Mouse (Mus musculus) 3134 (cell line): ENCODE measurements around the gene Mslnl.

Experiments
- DNase-seq: peaks from one replicate; pipeline ENCODE4 v3.0.0-alpha.2; 2011; ENCODE audit warnings: low spot score; ENCODE audit not compliant: insufficient read length; ENCODE audit errors: extremely low read depth

The Mslnl gene

DNA sequence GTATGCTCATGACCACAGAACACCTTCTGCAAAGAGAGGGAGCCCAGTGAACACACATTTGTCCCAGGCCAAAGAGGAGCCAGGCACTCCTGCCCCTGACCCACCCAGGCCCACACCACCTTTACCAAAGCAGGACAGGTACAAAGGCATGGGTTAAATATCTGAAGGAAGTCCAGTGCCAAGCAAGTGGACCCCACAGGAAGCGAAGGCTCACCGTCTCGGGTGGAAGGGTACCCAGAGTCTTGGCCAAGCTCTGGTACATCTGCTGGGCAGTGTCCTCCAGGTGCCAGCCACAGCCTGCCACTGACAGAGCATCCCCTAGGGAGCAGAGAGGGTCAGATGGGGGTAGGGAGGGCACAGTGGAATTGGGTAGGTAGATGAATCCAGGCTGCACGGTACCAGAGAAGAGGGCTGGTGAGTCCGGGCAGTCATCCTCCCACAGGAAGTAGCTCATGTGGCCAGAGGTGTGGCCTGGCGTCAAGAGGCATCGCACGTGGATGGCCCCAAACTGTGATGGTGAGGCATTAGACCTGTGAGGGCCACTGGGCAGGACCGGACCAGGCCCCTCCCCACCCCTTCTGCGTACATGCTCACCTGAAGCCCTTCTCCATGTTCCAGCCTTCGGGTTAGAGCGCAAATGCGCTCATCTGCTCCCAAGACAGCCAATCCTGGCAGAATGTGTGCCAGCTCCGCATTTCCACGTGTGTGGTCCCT lies 48.2 kb downstream of the Mslnl start:
- DNase-seq = no peak

DNA sequence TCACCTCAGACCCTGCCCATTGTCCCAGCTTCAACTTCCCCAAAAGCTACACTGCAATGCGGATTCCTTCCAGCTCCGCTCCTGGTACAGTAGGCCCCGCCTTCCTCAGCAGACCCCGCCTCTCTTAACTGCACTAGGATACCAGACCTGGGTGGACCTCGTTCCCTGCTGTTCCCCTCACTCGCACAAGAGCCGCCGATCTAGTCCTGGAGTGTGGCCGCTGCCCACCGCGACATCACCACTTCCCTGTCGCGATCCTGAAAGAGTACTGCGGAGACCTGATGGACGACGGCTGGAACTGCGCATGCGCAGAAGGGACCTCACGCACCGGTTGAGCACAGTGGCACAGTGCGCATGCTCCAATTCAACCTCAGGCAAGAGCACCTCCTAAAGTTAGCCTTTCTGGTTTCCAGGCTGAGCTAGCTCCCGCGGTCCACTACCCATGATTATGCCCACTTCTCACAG lies 49.5 kb downstream of the Mslnl start, which contains the start of gene Haghl:
Gene Haghl (minus strand): TSS at position 393 of the 465 bp plus-strand sequence.
- DNase-seq = peak; percentile 92

DNA sequence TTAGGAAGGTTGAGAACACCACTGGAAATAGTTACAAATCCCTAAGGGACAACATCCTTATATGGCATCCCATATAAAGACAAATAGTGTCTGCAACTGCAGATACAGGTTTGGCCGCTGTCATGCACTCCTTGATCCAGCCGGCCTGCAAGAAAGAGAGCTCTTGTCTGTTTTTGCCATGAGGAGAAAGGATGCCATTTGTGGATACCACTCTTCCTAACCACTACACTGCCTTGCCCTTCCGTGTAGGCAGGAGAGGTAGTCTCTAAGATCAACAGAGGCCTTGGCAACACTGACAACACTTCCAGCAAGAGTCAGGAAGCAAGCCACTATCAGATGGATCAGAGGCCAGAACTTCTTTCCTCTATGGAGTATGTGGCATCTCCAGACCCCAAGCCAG lies 50.4 kb downstream of the Mslnl start, which contains the start of gene Ccdc78:
Gene Ccdc78 (plus strand): TSS at position 301 of the 400 bp plus-strand sequence.
- no peak for DNase-seq

DNA sequence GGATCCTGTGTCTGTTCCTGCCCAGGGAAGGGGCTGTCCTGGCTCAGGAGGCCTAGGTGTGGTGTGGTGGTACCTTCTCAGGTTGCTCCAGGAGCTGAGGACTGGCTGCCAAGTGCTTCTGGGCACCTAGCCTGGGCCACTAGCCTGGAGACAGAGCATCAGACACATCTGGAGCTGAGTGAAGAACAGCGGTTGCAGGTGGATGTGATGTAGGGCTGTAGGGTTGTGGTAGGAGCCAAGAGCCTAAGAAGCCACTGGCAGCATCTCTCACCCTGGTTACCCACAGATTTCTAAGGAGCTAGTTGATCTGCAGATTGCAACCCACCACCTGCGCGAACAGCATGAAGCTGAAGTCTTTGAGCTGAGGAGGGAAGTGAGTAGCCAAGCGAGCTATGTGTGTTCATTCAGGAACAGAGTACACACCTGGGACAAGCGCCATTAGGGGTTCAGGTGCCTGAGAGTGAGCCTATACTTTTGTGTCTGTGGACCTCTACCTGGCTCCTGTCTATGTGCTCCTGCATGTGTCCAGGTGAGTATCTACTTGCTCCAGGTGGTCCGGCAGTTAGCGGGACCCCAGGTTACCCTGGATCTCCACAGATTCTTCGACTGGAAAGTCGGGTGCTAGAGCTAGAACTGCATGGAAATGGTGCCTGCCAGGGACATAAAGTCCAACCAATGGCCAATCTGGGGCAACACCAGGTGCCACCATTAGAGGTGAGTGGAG lies 51.1 kb downstream of the Mslnl start:
- no peak for DNase-seq

DNA sequence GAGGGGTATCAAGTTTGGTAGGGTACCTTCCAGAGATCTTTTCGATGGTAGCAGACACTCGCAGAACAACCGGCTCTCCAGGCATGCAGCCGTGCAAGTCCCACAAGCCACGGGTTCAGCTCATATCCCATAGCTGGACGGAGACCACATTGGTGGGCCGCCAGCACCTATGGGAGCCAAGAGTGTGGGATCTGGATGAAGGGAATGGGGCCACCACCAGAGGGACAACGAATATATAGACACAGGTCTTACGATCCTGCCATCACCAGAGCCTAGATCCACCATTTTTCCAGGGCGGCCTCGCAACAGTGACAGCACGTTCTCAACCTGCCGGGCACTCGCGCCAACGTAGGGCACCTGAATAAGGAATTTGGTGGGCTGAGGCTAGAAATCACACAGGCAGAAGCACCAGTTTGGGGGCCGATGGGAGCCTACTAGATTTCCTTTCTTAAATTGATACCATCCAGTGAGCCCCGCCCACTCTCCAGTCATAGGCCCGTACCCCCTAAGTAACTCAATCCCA lies 55.5 kb downstream of the Mslnl start:
- DNase-seq = no peak

DNA sequence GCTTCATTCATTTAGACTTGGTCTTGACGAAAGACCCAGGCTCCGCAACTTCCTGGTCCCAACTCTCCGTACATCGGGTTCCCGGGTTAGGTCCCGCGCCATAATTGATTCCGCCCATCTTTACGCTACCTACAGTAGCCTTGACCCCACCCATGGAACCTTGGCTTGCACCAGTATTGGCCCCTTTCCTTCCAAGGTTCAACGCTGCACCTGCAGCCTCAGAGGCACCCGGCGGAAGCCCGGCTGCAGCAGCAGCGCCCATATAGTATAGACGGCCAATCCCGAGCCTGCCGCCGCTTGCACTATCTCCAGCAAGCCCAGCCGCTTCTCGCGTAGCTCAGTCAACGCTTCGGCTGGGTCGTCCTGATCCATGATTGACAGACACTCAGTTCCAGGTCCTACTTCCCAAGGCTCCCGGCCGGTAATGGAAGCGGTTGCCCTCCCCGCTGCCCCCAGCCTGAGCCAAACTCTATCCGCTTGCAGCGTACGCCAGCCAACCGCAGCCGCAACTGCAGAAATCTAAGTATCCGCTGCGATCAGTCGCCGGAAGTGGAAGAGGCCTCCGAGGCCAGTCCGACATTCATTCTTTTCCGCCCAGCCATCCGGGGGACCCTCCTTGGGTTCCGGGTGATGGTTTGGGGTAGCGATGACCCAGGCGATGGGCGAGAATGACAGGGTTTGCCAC lies 56.1 kb downstream of the Mslnl start:
- DNase-seq = peak; percentile 89

DNA sequence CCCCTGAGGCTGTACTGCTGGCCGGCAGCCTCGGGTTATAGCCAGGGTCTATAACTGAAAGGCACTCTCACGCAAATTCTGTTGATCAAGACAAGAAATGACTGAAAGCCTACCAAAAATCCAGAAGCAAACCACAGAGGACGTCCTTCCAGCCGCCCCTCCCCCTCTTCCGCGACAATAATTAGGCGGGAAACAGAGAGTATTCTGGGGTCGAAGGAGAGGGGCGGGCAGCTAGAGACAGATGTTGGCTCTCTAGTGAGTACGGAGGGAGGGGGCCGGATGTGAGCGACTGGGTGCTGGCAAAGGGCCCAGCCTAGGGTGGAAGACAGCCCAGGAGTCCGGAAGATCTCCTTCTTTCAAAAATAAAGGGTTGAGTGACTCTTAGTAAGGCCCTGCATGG lies 56.8 kb downstream of the Mslnl start, which contains the start of gene Fam173a:
Gene Fam173a (minus strand): TSS at position 287 of the 400 bp plus-strand sequence.
- DNase-seq = peak; percentile 72

DNA sequence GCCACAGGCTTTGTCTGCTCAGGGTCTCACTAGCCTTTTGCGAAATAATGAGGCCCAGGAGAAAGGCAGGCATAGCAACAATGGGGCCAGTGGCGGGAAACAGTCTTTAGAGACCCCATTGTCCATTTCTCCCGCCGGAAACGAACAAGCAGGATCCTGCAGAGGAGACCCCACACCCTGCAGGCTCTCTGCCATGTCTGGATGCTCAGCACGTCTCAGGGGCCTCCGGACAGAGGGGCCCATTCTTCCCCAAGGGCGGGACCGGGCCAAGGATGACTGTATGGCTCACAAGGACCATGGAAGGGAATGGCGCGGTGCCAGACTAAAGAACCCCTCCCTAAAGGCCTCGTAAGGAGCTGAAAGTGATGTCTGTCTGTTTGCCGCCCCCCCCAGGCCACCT lies 58.4 kb downstream of the Mslnl start:
- no peak for DNase-seq

DNA sequence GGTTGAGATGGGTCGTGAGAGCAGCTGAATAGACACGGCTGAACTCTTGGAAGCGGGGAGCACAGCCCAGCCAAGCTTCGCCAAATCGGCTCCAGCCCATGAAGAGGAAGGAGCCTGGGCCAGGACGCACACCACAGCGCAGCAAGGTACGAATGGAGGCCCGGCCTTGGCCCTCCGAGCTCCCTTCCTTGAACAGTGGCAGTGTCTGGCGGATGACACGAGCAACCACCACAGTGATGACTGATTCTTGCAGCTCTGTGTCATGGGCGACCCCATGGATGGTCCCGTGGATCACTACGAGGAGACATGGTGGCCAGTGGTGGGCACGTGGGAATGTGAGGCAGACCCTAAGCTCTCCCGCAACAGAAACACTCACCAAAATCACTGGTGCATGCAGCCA lies 59.2 kb downstream of the Mslnl start:
- DNase-seq = no peak

DNA sequence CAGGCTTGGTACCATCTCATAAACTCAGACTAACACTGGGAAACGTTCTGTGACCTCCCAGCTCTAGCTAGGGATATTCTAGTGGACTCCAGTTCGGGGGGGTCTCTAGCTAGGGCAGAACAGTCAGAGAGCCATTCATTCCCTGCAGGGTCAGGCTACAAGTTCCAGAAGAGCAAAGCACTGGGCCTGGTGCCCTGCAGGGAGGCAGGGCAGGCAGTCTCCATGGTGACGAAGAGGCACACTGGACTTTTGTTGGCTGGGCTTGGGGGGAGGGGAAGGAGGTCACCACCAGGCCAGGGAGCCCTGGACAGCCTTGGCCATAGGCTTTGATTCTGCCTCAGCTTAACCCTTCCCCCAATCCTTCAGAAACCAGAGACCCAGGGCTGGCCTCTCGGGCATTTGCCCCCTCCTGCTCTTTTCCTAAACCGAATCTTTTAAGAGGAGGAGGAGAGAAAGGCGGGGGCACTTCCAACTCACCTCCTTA lies 59.8 kb downstream of the Mslnl start, which contains the start of gene AC134908.4:
Gene AC134908.4 (minus strand): TSS at position 51 of the 484 bp plus-strand sequence.
- peak; percentile 51 for DNase-seq

DNA sequence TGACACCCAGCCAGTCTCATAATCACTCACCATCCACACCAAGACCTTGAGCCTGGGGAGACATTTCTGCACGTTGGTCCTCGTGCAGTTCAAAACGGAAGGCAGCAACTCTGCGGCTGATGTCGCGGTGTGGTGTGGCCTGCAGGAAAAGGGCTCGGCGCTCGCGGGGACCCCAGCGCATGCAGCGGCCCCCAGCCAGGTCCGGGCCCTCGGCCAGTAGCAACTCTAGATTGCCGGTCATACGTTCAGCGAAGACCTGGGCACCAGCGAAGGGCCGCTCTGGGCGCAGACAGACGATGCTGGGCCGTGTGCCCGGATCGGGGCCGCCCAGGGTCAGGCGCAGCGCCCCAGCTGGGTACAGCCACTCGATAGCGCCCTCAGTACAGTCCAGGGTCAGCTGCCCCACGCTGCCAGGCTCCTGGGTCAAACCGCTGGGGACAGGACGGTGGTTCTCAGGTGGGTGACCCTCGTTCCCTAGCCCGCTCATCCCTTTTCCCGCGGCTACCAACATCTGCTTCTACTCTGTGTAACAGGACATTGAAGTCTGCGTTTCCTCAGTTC lies 60.4 kb downstream of the Mslnl start:
- peak; percentile 57 for DNase-seq

DNA sequence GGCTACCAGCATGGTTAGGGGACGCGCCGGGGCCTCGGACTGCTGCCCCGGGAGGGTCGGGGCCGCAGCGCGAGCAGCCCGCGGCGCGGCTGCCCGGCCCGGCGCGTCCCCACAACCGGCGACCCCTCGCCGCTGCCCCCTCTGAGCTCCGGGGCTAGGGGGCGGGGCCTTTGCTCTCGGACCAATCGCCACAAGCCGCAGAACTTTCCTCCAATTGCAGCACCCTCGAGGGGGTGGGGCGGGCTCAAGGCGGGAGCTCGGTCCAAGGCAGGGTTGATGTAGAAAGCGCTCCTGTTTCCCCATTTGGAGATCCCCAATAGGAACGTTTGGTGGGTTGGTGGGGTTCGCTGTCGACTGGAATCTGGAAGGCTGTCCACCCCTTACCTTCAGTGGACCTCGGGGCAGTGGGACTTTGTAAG lies 61.1 kb downstream of the Mslnl start, which contains the start of gene Metrn:
Gene Metrn (minus strand): TSS at position 186 of the 419 bp plus-strand sequence.
- DNase-seq = peak; percentile 79
